Mouse (Mus musculus) kidney, adult 11 months (tissue): ENCODE data around the gene Cftr.

ENCODE experiments used
- DNase-seq: peaks from one replicate; pipeline ENCODE4 v3.0.0; 2022

The Cftr gene

DNA sequence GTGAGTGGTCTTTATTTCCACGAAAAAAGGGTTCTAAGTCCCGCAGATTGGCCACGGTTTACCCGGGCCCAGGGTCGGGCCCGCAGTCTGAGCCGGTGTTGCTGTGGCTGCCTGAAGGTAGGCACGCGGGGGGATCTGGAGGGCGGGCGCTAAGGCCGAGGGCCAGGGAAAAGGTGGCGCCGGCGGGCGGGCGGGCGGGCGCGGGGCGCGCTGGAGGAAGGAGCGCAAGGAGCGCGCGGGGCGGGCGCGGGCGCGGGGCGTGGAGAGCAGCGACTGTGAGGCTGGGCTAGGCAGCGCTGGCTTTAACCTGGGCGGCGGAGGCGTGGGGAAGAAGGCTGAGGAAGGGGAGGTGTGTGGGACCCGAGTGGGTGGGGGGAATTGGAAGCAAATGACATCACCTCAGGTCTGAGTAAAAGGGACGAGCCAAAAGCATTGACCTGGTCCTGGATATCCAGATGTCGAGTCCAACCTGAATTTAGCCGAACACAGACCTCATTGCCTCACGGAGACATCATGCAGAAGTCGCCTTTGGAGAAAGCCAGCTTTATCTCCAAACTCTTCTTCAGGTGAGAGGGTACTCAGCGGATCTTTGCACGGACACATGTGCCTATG is at the start of gene Cftr:
Gene Cftr, plus strand, starts transcription at position 377 of the 612 bp plus-strand sequence.
- DNase-seq: no peak

DNA sequence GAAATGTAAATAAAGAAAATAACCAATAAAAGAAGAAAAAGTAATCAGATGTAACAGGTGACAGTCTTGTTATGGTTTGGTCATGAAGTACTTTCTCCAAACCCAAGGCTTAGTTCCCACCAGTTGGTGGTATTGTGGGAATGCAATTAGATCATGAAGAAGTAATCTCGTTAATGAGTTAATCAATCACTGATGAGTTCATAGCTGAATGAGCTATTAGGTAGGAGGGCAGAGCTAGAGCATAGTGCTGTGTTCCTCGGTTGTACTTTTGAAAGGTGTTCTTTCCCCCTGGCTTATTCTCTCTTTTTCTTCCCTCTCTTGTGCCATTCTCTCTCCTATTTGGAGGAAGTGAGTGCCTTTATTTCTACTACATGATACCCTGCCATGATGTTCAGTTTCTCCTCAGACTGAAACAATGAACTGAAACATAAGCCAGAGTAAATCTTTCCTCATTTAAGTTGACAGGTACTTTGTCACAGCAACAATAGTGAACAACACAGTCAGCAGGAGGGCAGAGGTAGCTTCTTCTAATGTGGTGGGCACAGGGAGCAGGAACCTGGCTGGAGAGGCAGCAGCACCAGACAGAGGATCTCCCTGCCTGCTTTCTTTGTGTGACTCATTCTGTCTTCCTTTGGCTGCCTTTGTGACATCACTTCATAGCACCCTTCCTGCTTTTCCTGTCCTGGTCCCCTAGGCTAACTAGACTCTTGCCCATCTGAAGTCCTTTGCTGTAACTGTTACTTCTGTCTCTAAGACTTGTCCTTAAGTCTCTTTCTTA is 43.1 kb upstream of the Cftr start:
- DNase-seq: no peak

DNA sequence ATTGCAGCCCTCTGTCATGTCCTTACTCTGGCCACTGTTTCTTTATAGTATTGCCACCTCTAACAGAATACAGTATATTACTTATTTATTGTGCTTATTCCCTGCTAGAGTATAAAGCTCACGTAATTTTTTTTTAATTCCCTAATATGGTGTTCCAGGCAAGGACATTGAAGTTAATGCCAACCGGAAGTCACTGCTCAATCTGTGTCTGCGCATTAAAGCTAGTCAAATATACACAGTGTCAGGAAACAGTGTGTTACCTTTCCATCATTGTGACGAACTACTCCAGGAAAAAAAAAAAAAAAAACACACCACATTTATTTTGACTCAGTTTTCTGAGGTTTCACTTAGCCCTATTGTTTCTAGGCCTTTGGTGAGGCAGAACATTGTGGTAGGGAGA is 42.4 kb upstream of the Cftr start:
- no peak for DNase-seq

DNA sequence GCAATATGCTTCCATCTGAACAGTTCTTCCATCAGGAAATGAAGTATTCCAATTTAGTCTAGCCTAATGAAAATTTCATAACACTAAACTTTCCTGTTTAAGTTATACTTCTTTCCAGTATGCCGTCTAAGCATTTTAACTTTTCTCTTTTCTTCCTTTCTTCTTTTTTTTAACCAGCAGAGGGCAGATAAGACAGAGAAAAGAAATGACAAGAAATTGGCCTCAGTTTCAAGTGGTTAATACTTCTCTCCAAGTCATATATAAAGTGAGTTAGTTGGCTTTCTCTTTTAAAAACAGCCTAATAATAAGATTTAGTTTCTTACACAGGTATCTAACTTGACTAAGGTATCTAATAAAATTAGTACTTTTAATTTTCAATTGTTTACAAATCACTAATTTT is 35.2 kb upstream of the Cftr start:
- DNase-seq: no peak

DNA sequence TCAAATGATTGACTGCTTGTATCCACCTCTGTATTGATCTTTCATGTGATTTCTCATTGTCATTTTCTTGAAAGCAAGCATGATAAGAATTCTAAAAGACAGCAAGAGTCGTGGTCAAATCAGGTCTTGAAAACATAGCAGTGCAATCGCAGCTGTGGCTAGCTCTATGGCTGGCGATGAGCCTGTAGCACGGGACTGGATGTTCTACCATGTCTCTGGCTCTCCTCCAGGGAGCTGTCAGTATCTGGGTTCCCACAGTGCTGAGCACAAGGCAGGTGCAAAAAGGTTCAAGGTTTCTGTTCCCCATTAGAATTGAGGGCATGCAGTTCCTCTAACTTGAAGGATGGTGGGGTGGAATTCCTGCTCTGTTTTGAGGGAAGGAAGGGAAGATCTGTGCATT is 17.5 kb upstream of the Cftr start:
- DNase-seq: no peak

DNA sequence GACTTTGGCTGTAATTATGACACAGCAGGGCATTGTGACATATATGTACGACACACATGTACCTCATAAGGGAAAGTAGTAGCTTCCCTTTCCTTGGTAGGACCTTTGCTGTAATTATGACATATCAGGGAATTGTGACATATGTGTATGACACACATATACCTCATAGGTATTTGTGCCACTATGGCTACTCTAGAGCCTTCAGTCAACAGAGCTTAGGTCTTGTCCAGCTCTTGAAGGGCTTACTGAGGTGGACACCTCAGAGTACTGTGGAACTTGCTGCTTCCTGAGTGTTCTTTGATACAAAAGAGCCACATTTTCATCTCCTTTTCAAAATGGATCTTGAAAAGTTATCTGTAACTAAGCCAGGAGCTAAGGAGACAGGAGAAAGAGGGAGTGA is 869 bp upstream of the Cftr start:
- DNase-seq: no peak

DNA sequence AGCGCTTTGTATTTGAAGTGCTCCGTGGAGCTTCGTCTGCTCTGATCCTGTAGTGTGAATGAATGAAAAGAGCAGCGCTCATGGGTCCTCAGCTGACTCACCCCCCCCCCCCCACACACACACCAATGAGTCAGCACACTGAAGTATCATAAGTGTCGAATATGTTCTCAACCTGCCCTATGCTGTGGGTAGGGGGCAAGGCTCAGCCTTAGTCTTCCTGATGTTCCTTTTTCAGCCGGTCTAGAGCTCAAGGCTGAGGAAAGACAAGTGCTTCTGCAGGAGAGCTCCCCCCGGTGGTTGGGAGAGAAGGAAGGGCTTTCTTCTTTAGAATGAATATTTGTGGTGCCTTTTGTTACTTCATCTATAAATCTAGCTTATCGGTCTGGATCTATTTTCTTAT is 1.1 kb downstream of the Cftr start:
- DNase-seq: peak; percentile 15

DNA sequence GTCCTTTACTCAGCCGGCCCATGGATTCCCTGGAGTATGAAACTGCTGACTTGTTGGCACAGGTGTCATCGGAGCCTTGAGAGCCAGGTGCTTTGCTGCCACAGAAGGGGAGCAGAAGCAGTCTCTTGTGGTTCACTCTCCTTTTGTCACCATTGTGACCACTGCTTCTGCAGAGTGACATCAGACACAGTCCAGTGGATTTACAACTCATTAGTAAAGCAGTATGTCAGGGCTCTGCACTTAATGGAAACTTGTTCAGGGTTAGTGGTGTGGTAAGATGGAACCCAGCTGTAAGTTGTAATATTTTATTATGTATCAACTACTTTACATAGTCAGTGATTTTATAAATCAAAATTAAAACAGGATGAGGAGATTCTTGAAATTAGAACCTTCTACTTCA is 7.0 kb downstream of the Cftr start:
- DNase-seq: no peak

DNA sequence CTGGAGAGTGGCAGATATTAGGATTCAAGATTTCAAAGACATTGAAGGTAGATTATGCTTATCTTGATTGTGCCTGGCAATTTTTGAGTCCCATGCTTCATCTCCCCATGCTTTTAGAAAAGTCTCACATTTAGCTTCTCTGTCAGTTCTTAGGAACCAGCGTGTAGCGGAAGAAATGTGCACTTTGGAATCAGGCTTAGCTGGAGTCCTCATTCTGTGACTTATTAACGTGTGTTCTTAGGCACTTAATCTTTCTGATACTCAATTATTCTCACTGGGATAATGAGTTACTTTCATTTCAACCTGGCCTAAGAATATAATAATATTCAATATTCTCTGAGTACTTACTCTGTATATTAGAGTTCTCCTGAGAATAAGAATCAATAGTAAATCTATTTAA is 10.2 kb downstream of the Cftr start:
- DNase-seq: peak; percentile 46

DNA sequence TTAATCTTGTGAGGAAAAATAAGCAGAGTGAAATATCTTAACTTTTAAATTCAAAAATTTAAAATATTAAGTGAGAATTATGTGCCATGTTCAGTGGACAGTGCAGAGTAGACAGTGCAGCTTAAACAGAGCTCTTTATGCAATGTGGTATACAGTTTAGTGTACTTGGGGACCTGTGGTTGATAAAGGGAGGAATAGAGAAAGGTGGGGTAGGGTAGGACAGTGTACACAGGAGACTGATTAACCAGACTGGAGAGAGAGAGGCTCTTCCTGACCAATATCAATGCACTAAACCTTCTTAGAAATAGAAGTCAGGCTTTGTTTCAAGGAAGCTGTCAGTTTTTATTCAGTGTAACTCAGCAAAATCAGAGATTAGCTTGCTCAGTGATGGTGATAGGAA is 12.4 kb downstream of the Cftr start:
- DNase-seq: no peak

DNA sequence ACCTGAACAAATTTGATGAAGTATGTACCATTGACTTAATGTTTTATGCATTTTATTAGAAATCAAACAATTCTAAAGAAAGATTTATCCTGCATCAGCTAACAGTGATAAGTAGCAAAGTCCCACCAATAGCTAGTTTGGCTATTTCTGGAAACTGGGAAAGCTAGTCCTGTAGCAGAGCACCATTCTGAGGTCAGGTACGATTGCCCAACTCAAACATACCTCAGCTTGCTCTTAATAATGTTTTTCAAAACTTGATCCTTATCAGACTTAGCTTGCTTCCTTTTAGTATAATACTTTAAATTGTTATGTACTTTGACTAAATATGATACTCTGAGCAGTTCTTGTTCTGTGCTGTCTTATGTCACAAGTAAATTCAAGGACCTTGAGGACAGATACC is 50.2 kb downstream of the Cftr start:
- DNase-seq: no peak

DNA sequence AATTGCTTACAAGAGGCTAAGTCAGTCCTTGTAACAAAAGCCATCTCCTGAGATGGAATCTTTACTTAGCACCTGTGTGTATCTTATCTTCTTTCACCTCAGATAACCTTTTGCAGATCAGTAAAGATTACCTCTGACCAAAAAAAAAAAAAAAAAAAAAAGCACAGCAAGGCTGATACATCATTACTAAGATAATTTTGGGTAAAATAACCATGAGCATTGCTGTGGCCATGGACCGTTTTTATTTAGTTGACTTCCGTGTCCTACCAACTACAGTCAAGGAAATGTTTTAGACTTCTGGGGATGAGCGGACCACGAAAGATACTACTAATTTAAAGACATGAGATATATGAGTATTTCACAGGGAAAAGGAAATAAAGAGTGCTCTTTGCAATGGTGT is 52.7 kb downstream of the Cftr start:
- no peak for DNase-seq

DNA sequence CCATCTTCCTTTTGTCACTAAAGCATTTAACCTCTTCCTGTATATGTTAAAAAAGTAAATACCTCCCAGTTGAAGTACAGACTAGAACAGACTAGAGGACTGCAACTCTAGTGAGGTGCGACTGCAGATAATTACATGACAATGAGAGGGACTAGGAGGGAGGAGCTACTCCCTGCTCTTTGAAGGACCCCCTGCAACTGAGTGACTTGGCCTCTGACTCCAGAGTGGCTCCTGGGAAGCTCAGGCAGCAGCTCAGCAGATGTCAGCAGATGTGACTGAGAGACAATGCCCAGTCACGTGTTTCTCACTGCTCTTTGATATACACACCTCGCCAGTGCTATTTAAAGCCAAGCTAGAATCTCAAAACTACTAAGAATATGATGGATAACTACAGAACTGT is 54.7 kb downstream of the Cftr start:
- DNase-seq: no peak

DNA sequence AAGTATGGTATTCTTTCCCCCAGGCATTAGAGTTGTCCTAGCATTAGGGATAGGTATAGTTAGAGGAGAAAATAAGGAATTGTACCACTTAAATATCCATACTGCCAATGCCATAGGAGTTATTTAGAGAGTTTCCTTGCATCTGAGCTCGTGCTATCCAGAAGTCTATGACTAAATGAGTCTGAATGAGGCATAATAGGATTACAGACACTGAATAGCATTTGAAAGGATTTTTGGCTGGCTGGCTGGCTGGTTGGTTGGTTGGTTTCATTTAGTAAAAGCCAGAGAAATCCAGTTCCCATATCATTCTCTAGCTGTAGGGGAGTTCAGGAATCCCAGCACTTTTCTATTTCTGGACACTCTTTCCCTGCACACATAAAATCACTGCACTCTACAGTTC is 76.0 kb downstream of the Cftr start:
- no peak for DNase-seq

DNA sequence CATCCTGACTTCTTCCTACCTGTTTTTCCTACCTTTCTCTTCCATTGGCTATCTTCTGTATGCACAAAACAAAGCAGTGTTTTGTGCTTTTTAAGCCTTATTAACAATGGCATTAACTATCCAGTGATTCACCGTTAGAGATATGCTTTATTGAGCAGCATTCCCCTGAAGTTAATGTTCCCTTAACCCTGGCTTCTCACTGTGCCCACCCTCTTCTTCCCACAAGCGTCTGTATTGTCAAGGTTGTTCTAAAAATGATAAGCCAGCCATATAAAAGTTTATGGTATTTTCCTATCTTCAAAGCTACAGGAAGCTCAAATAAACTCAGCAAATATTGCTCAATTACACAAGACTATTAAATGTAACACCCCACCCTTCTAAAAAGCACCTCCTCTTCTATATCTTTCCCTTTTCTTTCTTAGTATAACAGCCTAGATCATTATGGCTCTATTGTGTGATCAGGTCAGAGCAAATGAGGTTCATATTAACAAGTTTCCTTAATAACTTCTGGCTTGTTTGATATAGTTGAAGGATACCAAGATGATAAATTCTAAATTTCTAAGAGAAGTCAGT is 77.5 kb downstream of the Cftr start:
- no peak for DNase-seq

DNA sequence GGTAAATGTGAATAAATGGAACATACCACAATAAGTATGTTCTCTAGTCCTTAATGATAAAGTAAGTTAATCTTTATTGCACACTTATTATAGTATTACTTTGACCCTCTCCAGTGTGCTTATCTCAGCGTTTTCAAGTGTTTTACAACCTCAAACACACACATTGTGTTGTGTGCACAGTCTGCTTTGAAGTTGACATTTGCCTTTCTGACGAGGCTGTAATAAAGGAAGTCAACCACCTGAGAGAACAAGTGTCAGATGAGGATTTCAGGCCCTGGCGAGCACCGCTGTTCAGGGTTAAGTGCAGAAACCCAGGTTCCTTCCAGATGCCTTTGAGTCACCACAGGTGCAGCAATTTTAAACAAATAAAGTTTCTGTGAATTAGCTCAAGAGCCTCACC is 78.0 kb downstream of the Cftr start:
- no peak for DNase-seq

DNA sequence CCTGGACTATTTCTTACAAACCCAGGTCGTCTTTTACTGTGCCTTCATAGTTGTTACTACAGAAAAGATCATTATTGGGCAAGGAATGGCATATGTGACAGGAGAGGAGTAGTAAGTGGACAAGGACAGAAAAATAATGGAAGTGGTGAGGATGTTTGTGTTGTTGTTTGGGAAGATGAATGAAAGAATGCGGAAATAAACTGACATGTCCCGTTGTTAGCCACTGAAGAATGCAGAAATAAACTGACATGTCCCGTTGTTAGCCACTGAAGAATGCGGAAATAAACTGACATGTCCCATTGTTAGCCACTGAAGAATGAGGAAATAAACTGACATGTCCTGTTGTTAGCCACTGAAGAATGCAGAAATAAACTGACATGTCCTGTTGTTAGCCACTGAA is 84.1 kb downstream of the Cftr start:
- DNase-seq: no peak

DNA sequence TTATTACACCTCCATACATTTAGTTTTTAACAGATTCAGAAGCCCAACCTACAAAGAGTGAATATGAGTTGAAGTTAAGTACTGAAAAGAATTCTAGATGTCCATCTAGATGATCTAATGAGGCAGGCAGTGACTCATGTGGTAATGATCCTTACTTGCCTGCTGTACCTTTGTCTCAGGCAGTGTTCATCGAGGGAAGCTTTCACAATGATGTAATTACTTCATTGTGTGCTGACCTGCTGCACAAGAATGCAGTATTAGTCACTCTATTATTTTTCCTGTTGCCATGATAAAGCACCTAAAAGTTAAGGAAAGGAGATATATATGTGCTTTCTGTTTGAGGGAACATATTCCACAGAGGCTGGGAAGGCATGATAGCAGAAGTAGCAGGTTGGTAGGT is 100.5 kb downstream of the Cftr start:
- DNase-seq: no peak

DNA sequence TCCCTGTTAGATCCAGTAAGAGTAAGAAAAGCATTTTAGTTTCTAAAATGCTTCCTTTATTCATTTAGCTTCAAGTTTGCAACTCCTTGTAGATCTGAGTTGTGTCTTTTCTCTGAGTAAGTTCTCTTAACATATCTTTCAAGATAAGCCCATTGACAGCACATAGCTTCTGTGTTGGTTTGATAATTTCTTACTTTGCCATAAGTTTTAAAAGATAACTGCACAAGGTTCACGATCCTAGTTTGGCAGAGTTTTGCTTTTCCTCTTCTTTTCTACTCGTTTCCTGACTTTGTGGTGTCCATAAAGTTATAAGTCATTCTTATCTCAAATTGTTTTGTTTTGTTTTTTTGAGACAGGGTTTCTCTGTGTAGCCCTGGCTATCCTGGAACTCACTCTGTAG is 130.3 kb downstream of the Cftr start:
- DNase-seq: no peak

DNA sequence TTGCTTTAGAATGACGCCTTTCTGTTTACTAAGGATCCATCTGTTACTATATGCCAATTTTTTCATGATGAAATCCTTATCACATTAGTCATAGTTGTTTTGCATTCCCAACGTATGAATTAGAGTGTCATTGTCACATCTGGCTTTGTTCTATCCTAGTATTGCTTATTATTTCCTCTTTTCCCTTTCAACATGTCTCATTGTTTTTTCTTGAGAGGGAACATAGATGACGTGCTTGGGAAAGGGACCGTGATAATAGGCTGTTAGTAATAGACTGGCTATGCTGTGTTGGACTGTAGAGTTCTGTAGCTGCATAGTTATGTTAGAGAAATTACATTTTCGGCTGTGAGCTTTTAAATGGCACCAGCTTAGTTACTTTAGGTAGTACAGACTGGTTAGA is 131.6 kb downstream of the Cftr start:
- no peak for DNase-seq

DNA sequence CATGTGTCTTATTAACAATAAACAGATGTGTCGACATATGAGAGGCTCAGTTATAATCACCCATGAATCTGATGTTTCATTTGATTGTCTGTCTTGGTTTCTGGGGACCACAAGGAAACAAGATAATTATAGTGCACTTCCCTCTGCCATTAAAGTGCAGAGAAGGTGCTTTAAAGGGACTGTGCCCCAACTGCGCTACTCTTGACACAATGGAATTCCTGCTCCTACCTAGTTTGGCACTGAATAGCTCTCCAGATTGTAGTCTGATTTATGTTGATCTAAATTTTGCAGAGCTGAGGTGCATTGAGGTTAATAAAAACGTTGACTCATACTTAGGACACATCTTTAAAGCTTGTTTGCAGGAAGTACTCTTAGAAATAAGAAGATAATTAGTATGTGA is 132.7 kb downstream of the Cftr start:
- no peak for DNase-seq

DNA sequence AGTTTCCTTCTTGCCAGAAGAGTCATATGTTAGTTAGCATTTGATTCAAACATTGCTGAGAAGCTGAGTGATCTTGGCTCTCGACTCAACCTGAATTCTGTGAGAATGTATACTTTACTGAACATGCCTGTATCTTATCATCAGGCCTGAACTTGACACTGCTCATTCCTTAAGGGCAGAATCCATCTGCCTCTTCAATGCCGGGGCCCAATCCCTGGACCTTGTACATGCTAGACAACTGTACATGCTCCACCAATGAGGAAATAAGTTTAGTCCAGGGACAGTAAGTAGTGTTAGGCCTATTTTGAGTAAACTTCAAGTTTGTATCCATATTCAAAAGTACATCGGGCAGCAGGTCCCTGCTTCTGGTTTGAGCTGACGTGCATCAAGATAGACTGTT is 134.6 kb downstream of the Cftr start:
- no peak for DNase-seq

DNA sequence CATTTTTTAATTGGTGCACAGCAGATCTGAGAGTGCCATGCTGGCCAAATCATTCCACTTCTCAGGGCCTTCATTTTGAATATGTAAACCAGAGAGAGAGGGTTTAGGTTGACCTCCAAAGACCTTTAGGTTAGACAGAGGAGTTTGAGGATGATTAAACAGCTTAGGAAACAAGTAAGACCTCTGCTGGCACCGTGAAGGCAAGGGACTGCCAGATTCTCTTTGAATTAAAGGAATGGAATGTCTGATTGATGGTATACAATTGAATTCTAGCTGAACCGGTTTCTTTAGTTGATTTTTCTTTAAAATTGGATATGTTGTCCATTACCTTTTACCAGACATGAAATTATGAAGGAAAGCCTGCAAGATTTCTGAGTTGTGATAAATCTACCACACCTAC is 140.5 kb downstream of the Cftr start:
- no peak for DNase-seq

DNA sequence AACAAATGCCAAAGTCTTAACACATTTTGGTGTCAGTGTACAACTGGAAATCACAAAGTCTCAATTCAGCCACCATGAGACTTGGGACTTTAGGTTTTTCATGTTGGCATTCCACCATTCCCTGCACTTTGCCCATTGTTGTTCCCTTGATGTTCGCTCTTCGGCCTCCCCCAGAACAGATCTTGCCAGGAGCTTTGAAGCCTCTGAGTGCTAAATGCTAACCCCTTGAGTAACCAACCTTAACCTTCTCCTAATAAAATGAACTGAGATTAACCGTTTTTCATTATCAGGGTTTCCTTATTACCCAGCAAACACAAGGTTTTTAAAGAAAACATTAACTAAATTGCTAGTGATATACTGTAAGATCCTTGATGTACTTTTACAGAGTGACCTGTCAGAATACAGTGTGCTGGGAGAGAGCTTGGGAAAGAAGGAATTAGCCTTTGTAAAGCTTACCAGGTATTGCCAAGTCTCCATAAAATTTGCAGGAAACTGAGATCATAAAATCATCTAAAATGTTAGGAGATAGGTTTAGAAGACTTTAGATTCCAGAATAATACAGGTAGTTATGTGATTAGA is 144.0 kb downstream of the Cftr start:
- DNase-seq: peak; percentile 6
